Mouse (Mus musculus) cerebellum, adult 2 months (tissue): ENCODE results near the gene 6430548M08Rik.

Experiments used
- CTCF ChIP-seq: fragments of 200-500 bp; IDR thresholded peaks from 2 replicates; pipeline ENCODE4 v1.5.1; 2011; ENCODE audit warnings: low read depth, mild to moderate bottlenecking, control low read depth, low read length, moderate library complexity, borderline replicate concordance; ENCODE audit not compliant: insufficient read depth
- POLR2A ChIP-seq: fragments of 200-500 bp; IDR thresholded peaks from 2 replicates; pipeline ENCODE4 v1.6.1; 2011; ENCODE audit warnings: low read length, control low read depth, borderline replicate concordance; ENCODE audit not compliant: insufficient read depth

- TF ChIP-seq CTCF (no peak), POLR2A (no peak)
These were observed 2.6 kb downstream of the 6430548M08Rik start for GRCm38 (mm10) chr8:120116600-120116999.
